Mouse (Mus musculus) midbrain, embryonic 16.5 days (tissue): ENCODE data around the gene Srrm3. TPM values are rescaled to one million over a fixed set of nuclear protein-coding genes. Genes with fewer than 3 reads are reported as not detected.

Experiments
- ATAC-seq: fragments of 200-750 bp; cut with Nextera tagmentation; 2 replicates; pipeline ENCODE4 v1.8.0; 2017; ENCODE audit warnings: moderate TSS enrichment
- H3K27ac ChIP-seq: fragments of 300-500 bp; sonication (generic); 2 replicates; pipeline ENCODE4 v1.5.1; 2014; ENCODE audit warnings: mild to moderate bottlenecking, low read length, mixed read lengths
- H3K27me3 ChIP-seq: fragments of 300-500 bp; sonication (generic); 2 replicates; pipeline ENCODE4 v1.6.1; 2014; ENCODE audit warnings: low read depth, low read length, mixed read lengths; ENCODE audit not compliant: control insufficient read depth, insufficient read depth
- H3K36me3 ChIP-seq: fragments of 300-500 bp; sonication (generic); 2 replicates; pipeline ENCODE4 v1.6.1; 2014; ENCODE audit warnings: mild to moderate bottlenecking, low read length, moderate library complexity, mixed read lengths; ENCODE audit not compliant: control insufficient read depth, insufficient read depth
- H3K4me1 ChIP-seq: fragments of 300-500 bp; sonication (generic); 2 replicates; pipeline ENCODE4 v1.6.1; 2014; ENCODE audit warnings: mild to moderate bottlenecking, low read length, mixed read lengths; ENCODE audit not compliant: control insufficient read depth, insufficient read depth
- H3K4me2 ChIP-seq: fragments of 300-500 bp; sonication (generic); 2 replicates; pipeline ENCODE4 v1.6.1; 2014; ENCODE audit warnings: mild to moderate bottlenecking, low read length, mixed read lengths
- H3K4me3 ChIP-seq: fragments of 300-500 bp; sonication (generic); 2 replicates; pipeline ENCODE4 v1.5.1; 2014; ENCODE audit warnings: low read depth, mild to moderate bottlenecking, low read length, moderate library complexity, mixed read lengths
- H3K9ac ChIP-seq: fragments of 300-500 bp; sonication (generic); 2 replicates; pipeline ENCODE4 v1.6.1; 2014; ENCODE audit warnings: low read depth, low read length, mixed read lengths
- H3K9me3 ChIP-seq: fragments of 300-500 bp; sonication (generic); replicated peaks from 2 replicates; pipeline ENCODE4 v1.6.1; 2014; ENCODE audit warnings: mild to moderate bottlenecking, low read length, mixed read lengths; ENCODE audit not compliant: control insufficient read depth, poor library complexity, severe bottlenecking
- WGBS: fragments of 180-500 bp; shearing (Covaris S2); extraction: QIAGEN DNeasy Blood & Tissue Kit; methylation state at CpG from one replicate; pipeline ENCODE4 v1.1.7; 2014; 5-methylcytosine and 5-hydroxymethylcytosine counted together
- polyA plus RNA-seq: library from polyadenylated mRNA; unstranded; fragments of >200 nt; fragmentation: Nextera tagmentation; extraction: Ambion mirVana; gene quantifications from 2 replicates; pipeline ENCODE4 v1.2.1, GENCODE M21; 2015

Srrm3 gene
- polyA plus RNA-seq, 1 experiment from 2014 or later, result 76.2 TPM

GRCm38 (mm10) chr5:135901354-135902095 lies 94.8 kb downstream of the Srrm3 start:
- Histone ChIP-seq H3K27me3 (no peaks in the 10 kb centered on the region), H3K36me3 (no peaks in the 10 kb centered on the region), H3K9me3 (no peaks in the 10 kb centered on the region), H3K27ac (no peak overlapping the region), H3K9ac (no peak overlapping the region), H3K4me1 (peaks cover 13% of the 10 kb centered on the region; the same call in 1 of the 2 replicates), H3K4me2 (no peak overlapping the region), H3K4me3 (no peak overlapping the region)
- 67% methylated on average over 6 of the region's 6 CpGs for WGBS
- ATAC-seq, result no peak

GRCm38 (mm10) chr5:135903058-135903457 lies 96.4 kb downstream of the Srrm3 start:
- Histone ChIP-seq H3K9me3 (no peaks in the 10 kb centered on the region), H3K27me3 (no peaks in the 10 kb centered on the region), H3K4me1 (peaks cover 13% of the 10 kb centered on the region; the same call in 1 of the 2 replicates), H3K4me2 (peak overlapping the region; percentile 67), H3K9ac (peak overlapping the region; percentile 58), H3K36me3 (peaks cover 5% of the 10 kb centered on the region; the same call in 1 of the 2 replicates), H3K27ac (peak overlapping the region; percentile 92), H3K4me3 (peak overlapping the region; percentile 30)
- WGBS, result 20% methylated on average over 7 of the region's 7 CpGs
- ATAC-seq, result peak; percentile 29; the same call in 1 of the 2 replicates

DNA sequence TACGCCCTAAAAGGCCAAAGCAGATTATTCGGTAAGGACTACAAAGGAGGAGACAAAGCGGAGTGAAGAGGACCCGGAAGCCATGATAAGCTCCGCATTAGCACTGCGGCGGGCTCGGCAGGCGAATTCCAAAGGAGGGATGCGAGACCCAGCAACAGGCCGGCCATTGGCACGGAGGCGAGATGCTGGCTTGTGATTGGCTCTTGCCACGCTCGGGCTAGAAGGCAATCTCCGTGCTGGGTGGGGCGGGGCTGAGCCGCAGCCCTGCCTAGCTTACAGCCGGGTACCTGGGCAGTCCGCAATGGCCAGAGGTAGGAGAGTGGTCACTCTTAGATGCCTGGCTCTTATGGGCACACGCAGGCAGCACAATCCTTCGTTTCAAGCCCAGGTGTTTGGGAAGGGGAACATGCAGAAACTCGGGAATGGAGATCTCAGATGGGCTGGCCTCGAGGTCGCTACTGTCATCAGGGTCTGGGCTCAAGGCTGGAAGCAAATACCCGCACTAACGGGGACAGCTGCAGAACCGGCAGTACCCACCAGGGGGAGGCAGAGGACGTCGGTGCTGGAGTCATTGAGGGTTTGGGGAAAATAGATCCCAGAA lies 97.0 kb downstream of the Srrm3 start:
- Histone ChIP-seq H3K27me3 (no peaks in the 10 kb centered on the region), H3K9ac (peak overlapping the region; percentile 58), H3K9me3 (no peaks in the 10 kb centered on the region), H3K4me3 (peak overlapping the region; percentile 30), H3K36me3 (peaks cover 5% of the 10 kb centered on the region; the same call in 1 of the 2 replicates), H3K27ac (peak overlapping the region; percentile 92), H3K4me2 (peak overlapping the region; percentile 67), H3K4me1 (peaks cover 13% of the 10 kb centered on the region; the same call in 1 of the 2 replicates)
- under 1% methylated on average over 30 of the region's 30 CpGs for WGBS
- peak; percentile 94 for ATAC-seq

- Histone ChIP-seq H3K27ac (peak overlapping the region; percentile 92), H3K9ac (no peak overlapping the region; the same call in 1 of the 2 replicates), H3K4me1 (peaks cover 13% of the 10 kb centered on the region; the same call in 1 of the 2 replicates), H3K4me2 (no peak overlapping the region; the same call in 1 of the 2 replicates), H3K9me3 (no peaks in the 10 kb centered on the region), H3K4me3 (no peak overlapping the region), H3K36me3 (peaks cover 10% of the 10 kb centered on the region), H3K27me3 (no peaks in the 10 kb centered on the region)
- WGBS, result 60% methylated on average over 5 of the region's 5 CpGs
- no peak for ATAC-seq
Observed at GRCm38 (mm10) chr5:135904259-135904658, 97.6 kb downstream of the Srrm3 start.

DNA sequence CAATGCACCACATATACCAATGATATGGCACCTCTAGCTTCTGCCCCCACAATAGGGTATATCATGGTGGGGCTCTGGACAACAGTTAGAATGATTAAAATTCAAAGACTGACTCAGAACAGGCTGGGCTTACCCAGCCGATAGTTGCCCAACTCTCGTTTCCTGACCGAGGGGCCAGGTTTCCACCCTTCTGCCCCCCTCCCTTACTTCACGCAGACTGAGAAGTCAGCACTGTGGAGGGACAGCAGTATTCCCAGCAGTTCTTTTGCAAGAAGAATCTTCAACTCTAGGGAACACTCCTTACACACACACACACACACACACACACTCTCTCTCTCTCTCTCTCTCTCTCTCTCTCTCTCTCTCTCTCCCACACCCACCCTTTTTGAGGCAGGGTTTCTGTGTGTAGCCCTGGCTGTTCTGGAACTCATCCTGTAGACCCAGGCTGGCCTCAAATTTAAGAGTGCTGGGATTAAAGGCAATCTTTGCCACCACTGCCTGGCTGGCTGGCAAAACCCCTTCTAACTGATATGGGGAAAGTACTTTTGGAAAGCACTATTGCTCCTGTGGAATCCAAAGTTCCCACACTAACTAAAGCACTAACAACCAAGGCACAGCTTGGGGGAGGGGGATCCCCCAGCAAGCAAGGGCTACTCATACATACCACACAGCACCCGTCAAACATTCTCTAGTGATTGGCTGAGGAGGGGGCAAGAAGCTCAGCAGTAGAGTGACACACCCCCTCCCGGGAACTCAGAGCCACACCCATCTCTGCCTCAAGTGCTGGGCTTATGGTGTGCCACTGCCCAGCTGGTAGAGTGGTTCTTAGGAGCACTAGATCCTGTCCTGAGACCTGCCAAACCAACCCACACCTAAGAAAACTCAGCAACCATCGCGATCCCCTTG lies 98.9 kb downstream of the Srrm3 start:
- H3K36me3 ChIP-seq, result peaks cover 20% of the 10 kb centered on the region
- WGBS, result 63% methylated on average over 8 of the region's 8 CpGs
- no peak overlapping the region for H3K4me3 ChIP-seq
- H3K9me3 ChIP-seq, result no peaks in the 10 kb centered on the region
- peaks cover 13% of the 10 kb centered on the region; the same call in 1 of the 2 replicates for H3K4me1 ChIP-seq
- no peaks in the 10 kb centered on the region for H3K27me3 ChIP-seq
- ATAC-seq, result no peak
- H3K9ac ChIP-seq, result no peak overlapping the region
- H3K4me2 ChIP-seq, result no peak overlapping the region
- no peak overlapping the region for H3K27ac ChIP-seq

DNA sequence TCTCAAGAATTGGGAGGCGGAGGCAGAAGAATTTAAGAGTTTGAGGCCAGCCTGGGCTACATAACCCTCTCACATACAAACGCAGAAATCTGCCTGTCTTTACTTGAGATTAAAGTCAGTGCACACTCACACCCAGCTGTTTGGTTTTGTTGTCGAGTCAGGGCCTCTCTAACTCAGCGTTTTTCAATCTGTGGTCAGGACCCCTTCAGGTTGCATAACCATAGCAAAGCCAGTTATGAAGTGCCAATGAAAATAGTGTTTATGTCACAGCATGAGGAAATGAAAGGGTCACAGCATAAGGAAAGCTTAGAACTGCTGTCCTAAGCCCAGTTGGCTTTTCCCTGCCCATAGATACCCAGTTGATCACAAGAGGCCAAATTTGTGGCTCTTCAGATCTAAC lies 100.2 kb downstream of the Srrm3 start:
- 76% methylated on average over 4 of the region's 4 CpGs for WGBS
- no peak overlapping the region for H3K9ac ChIP-seq
- no peaks in the 10 kb centered on the region for H3K9me3 ChIP-seq
- peaks cover 12% of the 10 kb centered on the region; the same call in 1 of the 2 replicates for H3K4me1 ChIP-seq
- no peaks in the 10 kb centered on the region for H3K27me3 ChIP-seq
- H3K36me3 ChIP-seq, result peaks cover 27% of the 10 kb centered on the region
- no peak for ATAC-seq
- H3K4me2 ChIP-seq, result no peak overlapping the region
- no peak overlapping the region for H3K27ac ChIP-seq
- no peak overlapping the region for H3K4me3 ChIP-seq

DNA sequence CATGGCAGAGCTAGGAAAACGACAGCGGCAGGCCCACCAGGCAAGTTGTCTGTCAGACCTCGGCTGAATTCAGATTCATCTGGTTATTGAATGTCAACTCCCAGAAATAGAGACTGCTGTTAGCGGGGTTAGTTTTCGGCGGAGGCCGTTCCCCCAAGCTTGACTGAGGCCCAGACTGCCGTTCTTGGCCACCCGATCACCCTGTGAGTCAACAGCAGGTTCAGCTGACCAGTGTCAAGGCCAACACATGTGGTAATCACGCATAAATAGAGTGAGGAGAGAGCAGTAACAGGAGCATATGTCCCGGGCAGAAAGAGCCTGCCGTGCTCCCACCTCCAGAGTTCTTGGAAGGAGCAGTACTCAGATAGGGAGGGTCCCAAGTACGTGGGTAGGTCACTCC lies 100.6 kb downstream of the Srrm3 start:
- WGBS, result 79% methylated on average over 13 of the region's 13 CpGs
- Histone ChIP-seq H3K9ac (no peak overlapping the region), H3K36me3 (peaks cover 27% of the 10 kb centered on the region)

DNA sequence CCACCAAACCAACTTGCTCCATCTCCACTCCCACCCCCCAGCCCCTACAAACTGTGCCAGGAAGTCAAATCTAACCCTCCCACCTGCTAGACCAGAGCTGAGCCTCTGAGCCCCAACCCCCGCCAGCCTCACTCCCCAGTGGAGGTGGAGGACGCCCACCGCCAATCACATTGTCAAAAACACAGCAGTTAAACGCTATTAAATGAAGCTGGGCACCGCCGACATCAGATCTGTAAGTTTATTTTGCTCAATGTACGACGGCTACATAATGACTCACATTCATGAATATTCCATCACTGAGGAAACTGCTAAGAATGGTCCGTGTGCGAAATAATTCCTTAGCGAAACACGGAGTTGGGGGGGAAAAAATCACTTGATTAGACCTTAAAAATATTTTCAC lies 101.5 kb downstream of the Srrm3 start:
- H3K27me3 ChIP-seq, result no peaks in the 10 kb centered on the region
- peaks cover 27% of the 10 kb centered on the region for H3K36me3 ChIP-seq
- no peak overlapping the region for H3K4me3 ChIP-seq
- no peaks in the 10 kb centered on the region for H3K9me3 ChIP-seq
- H3K27ac ChIP-seq, result no peak overlapping the region
- H3K9ac ChIP-seq, result no peak overlapping the region
- peaks cover 7% of the 10 kb centered on the region; the same call in 1 of the 2 replicates for H3K4me1 ChIP-seq
- ATAC-seq, result no peak
- no peak overlapping the region for H3K4me2 ChIP-seq
- 64% methylated on average over 12 of the region's 12 CpGs for WGBS

More for the DNA sequence above, 100.6 kb downstream of the Srrm3 start:
- Histone ChIP-seq H3K4me1 (peaks cover 11% of the 10 kb centered on the region; the same call in 1 of the 2 replicates), H3K4me3 (no peak overlapping the region), H3K27ac (no peak overlapping the region), H3K4me2 (no peak overlapping the region), H3K27me3 (no peaks in the 10 kb centered on the region), H3K9me3 (no peaks in the 10 kb centered on the region)
- ATAC-seq, result no peak
